Mouse (Mus musculus): ENCODE measurements around the gene Pdxk.

- TF ChIP-seq TAL1 (IDR thresholded peaks at IDR 0.05; ENCODE audit: low read length): no peak
- no peak for TF ChIP-seq GATA1 (IDR thresholded peaks at IDR 0.05; ENCODE audit: low read length)
Measured at GRCm38 (mm10) chr10:78441606-78442005, 23.2 kb downstream of the Pdxk start.
